Mouse (Mus musculus) brain, embryonic 14.5 days (tissue): ENCODE results near the gene Paqr4.

ENCODE experiments used
- CTCF ChIP-seq: fragments of 200-500 bp; IDR thresholded peaks from 2 replicates; pipeline ENCODE4 v1.5.1; 2012; ENCODE audit warnings: inconsistent platforms, mild to moderate bottlenecking, moderate library complexity, borderline replicate concordance; ENCODE audit not compliant: insufficient read depth, insufficient read length; ENCODE audit errors: extremely low read depth
- POLR2A ChIP-seq: fragments of 200-500 bp; IDR thresholded peaks from 2 replicates; pipeline ENCODE4 v1.6.1; 2012; ENCODE audit warnings: mild to moderate bottlenecking, inconsistent platforms, borderline replicate concordance; ENCODE audit not compliant: poor library complexity, insufficient read depth, insufficient read length, severe bottlenecking; ENCODE audit errors: extremely low read depth

- TF ChIP-seq CTCF: no peak
- TF ChIP-seq POLR2A: no peak
Observed at GRCm38 (mm10) chr17:23785561-23786471, 45.1 kb upstream of the Paqr4 start, which contains the start of gene Flywch2.
